Mouse (Mus musculus) thymus, adult 2 months (tissue): Measurements from ENCODE around the gene Gkn3. TPM values are rescaled to one million over a fixed set of nuclear protein-coding genes. Genes with fewer than 3 reads are reported as not detected.
A peak's percentile ranks its signal among the peaks of the same experiment; 100 is the strongest.

ENCODE experiments used
- DNase-seq: peaks from one replicate; pipeline ENCODE4 v3.0.0; 2021
- H3K27ac ChIP-seq: fragments of 200-500 bp; 2 replicates; pipeline ENCODE4 v1.5.1; 2012; ENCODE audit warnings: low read length, control low read depth; ENCODE audit not compliant: control insufficient read depth, insufficient read depth
- H3K27me3 ChIP-seq: fragments of 200-500 bp; 2 replicates; pipeline ENCODE4 v1.6.1; 2012; ENCODE audit warnings: mild to moderate bottlenecking, low read length, moderate library complexity, mixed read lengths; ENCODE audit not compliant: control insufficient read depth, insufficient read depth
- H3K36me3 ChIP-seq: fragments of 200-500 bp; 2 replicates; pipeline ENCODE4 v1.6.1; 2012; ENCODE audit warnings: mild to moderate bottlenecking, low read length, moderate library complexity; ENCODE audit not compliant: control insufficient read depth, insufficient read depth
- H3K4me1 ChIP-seq: fragments of 200-500 bp; replicated peaks from 2 replicates; pipeline ENCODE4 v1.6.1; 2012; ENCODE audit warnings: low read length; ENCODE audit not compliant: control insufficient read depth, insufficient read depth
- H3K4me3 ChIP-seq: fragments of 200-500 bp; 2 replicates; pipeline ENCODE4 v1.5.1; 2012; ENCODE audit warnings: mild to moderate bottlenecking, low read length, control low read depth, moderate library complexity; ENCODE audit not compliant: control insufficient read depth, insufficient read depth
- CTCF ChIP-seq: fragments of 200-500 bp; IDR thresholded peaks from 2 replicates; pipeline ENCODE4 v1.5.1; 2012; ENCODE audit warnings: mild to moderate bottlenecking, control low read depth, low read length, moderate library complexity, borderline replicate concordance; ENCODE audit not compliant: control insufficient read depth, poor library complexity, insufficient read depth; ENCODE audit errors: extremely low read depth
- POLR2A ChIP-seq: fragments of 200-500 bp; IDR thresholded peaks from 2 replicates; pipeline ENCODE4 v1.6.1; 2012; ENCODE audit warnings: mild to moderate bottlenecking, low read length, control low read depth, moderate library complexity; ENCODE audit not compliant: control insufficient read depth, poor library complexity, insufficient read depth; ENCODE audit errors: extremely low read depth
- WGBS: fragments of 180-500 bp; shearing (Covaris S2); methylation state at CpG from one replicate; pipeline ENCODE4 v1.1.7; 2018; 5-methylcytosine and 5-hydroxymethylcytosine counted together
- polyA plus RNA-seq: library from polyadenylated mRNA; depleted of rRNA; stranded (reverse); fragments of >200 nt; gene quantifications from 2 replicates; pipeline ENCODE4 v1.2.3, GENCODE M21; 2012

Gene Gkn3
- polyA plus RNA-seq, 1 experiment, result 0.69 TPM

DNA sequence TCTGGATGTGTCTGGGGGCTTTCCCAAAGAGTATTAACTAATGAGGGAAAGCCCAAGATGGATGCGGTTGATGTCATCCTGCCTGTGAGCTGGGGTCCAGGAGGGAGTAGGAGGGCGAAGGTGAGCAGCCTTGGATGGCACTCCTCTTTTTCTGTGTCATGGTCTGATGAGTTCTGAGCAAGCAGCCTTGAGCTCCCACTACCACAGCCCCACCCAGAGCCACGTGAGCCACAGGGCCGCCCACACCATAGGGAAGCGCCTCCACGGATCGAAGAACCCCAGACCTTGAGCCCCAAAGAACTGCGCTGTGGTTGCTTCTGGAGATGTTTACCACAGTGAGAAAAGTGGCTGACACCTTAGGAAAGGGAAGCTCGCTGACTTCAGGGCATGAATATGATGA is 6.0 kb upstream of the Gkn3 start:
- 57% methylated on average over 9 of the region's 9 CpGs for WGBS
- Histone ChIP-seq H3K4me3 (no peak overlapping the region), H3K27me3 (no peaks in the 10 kb centered on the region), H3K36me3 (no peaks in the 10 kb centered on the region), H3K4me1 (peaks cover 7% of the 10 kb centered on the region), H3K27ac (no peak overlapping the region)
- TF ChIP-seq POLR2A, result no peak
- no peak for TF ChIP-seq CTCF
- DNase-seq, result peak; percentile 17

DNA sequence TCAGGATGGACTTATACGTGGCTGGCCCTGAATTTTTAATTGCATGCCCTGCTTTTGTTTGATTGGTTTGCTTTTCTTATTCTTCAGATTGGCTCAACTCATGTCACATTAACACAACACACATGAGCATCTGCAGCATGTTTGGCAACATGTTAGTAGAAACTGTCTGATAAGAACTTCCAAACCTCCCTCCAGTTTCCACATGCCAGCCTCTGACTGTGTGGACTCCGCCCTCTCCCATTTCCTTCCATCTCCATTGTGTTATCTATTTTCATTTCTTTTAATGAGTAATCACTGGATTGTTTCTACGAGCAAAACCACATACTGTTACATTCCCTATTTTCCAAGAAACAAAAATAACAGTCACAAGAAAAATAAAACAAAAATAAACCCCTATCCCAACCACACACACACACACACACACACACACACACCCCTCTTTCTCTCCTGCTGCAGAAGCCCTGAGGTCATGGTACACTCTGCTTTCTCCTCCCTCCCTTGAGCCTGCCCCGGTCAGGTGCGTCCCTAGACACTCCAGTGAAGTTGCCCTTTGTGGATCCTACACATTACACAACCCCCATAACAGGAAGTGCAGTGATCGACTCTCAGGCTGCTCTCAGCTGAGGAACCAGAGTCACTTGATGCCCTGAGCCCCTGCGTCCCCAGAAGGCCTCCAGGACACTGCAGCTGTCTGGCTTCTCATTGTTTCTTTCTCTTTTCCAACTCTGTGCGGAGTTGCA is 4.9 kb upstream of the Gkn3 start:
- no peak for TF ChIP-seq CTCF
- TF ChIP-seq POLR2A, result no peak
- no peak for DNase-seq
- H3K27me3 ChIP-seq, result no peaks in the 10 kb centered on the region
- no peak overlapping the region for H3K4me3 ChIP-seq
- 64% methylated on average over 8 of the region's 8 CpGs for WGBS
- no peaks in the 10 kb centered on the region for H3K36me3 ChIP-seq
- H3K4me1 ChIP-seq, result 0 out of 2 replicates have a peak, but pooled peaks cover 3% of the 10 kb centered on the region
- no peak overlapping the region for H3K27ac ChIP-seq

DNA sequence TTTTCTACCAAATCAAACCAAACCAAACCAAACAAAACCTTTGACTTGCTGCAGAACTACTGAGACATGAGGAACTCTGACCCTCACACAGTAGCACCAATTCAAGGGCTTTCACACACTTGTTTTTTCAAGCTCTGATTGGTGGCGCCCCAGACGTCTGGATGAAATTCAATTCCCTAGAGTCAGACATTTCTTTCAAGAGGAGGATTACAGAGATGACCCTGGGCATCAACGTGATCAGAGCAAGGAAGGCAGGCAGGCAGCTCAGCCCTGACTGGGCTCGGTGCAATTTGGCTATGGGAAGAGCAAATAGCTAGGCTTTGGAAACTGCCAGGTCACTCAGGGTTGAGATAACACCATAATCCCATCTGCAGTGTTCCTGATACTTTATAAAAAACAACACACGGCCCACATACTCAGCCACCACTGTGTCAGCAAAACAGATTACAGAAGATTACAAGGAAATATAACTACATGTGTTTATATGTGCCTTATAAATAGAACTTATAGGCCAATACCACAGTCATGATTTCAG is 787 bp upstream of the Gkn3 start:
- 87% methylated on average over 5 of the region's 5 CpGs for WGBS
- Histone ChIP-seq H3K27ac (no peak overlapping the region), H3K4me1 (0 out of 2 replicates have a peak, but pooled peaks cover 3% of the 10 kb centered on the region), H3K4me3 (no peak overlapping the region), H3K36me3 (no peaks in the 10 kb centered on the region), H3K27me3 (no peaks in the 10 kb centered on the region)
- DNase-seq, result no peak
- TF ChIP-seq CTCF (no peak), POLR2A (no peak)

GRCm38 (mm10) chr6:87386681-87387080 is 2.1 kb downstream of the Gkn3 start:
- WGBS, result 89% methylated on average over 10 of the region's 10 CpGs
- no peak for DNase-seq
- Histone ChIP-seq H3K27ac (no peak overlapping the region), H3K4me3 (no peak overlapping the region), H3K36me3 (no peaks in the 10 kb centered on the region), H3K27me3 (no peaks in the 10 kb centered on the region), H3K4me1 (no peaks in the 10 kb centered on the region; the same call in 1 of the 2 replicates)
- TF ChIP-seq POLR2A, result no peak
- TF ChIP-seq CTCF, result no peak

- 22% methylated on average over 7 of the region's 7 CpGs for WGBS
These were observed 2.5 kb downstream of the Gkn3 start for GRCm38 (mm10) chr6:87386203-87386602.

DNA sequence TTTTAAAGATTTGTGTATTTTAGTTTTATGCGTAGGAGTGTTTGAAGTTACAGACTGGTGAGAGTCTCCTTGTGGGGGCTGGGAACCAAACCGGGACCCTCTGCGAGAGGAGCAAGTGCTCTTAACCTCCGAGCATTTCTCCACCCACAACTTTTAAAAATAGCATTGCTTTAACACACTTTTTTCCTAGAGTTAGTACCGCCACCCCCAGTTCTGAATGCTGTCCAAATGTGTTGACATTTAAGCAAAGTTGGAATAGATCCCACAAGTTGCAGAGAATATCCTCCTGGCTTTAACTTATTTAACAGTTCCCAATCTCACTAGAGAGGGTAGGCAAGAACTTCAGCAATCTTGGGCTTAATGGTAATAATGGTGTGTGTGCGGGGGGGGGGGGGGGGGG is 4.0 kb downstream of the Gkn3 start:
- Histone ChIP-seq H3K36me3 (no peaks in the 10 kb centered on the region), H3K4me3 (no peak overlapping the region), H3K27me3 (no peaks in the 10 kb centered on the region), H3K4me1 (no peaks in the 10 kb centered on the region; the same call in 1 of the 2 replicates), H3K27ac (no peak overlapping the region)
- TF ChIP-seq CTCF, result no peak
- TF ChIP-seq POLR2A, result no peak
- DNase-seq, result no peak
- 70% methylated on average over 6 of the region's 6 CpGs for WGBS

More at GRCm38 (mm10) chr6:87386203-87386602, 2.5 kb downstream of the Gkn3 start:
- DNase-seq, result peak; percentile 47
- TF ChIP-seq POLR2A, result no peak
- no peak for TF ChIP-seq CTCF
- Histone ChIP-seq H3K27ac (no peak overlapping the region), H3K4me1 (no peaks in the 10 kb centered on the region; the same call in 1 of the 2 replicates), H3K27me3 (no peaks in the 10 kb centered on the region), H3K4me3 (no peak overlapping the region), H3K36me3 (no peaks in the 10 kb centered on the region)
